Mouse (Mus musculus) kidney, postnatal 0 days (tissue): Measurements from ENCODE around the gene Rgp1. TPM values are rescaled to one million over a fixed set of nuclear protein-coding genes. Genes with fewer than 3 reads are reported as not detected.
A peak's percentile ranks its signal among the peaks of the same experiment; 100 is the strongest.

Experiments
- ATAC-seq: fragments of 200-750 bp; cut with Nextera tagmentation; replicated peaks from 2 replicates; pipeline ENCODE4 v1.8.0; 2017; ENCODE audit warnings: low read depth, moderate number of reproducible peaks, moderate TSS enrichment, moderate library complexity; ENCODE audit not compliant: low FRiP score
- DNase-seq: peaks from one replicate; pipeline ENCODE4 v3.0.0-alpha.2; 2016; ENCODE audit warnings: low spot score
- H3K27ac ChIP-seq: fragments of 300-500 bp; sonication (generic); 2 replicates; pipeline ENCODE4 v1.5.1; 2014; ENCODE audit warnings: mild to moderate bottlenecking
- H3K27me3 ChIP-seq: fragments of 300-500 bp; sonication (generic); 2 replicates; pipeline ENCODE4 v1.6.1; 2014; ENCODE audit warnings: low read length, mixed read lengths; ENCODE audit not compliant: insufficient read depth
- H3K36me3 ChIP-seq: fragments of 300-500 bp; sonication (generic); 2 replicates; pipeline ENCODE4 v1.6.1; 2014; ENCODE audit warnings: low read length, mixed read lengths; ENCODE audit not compliant: insufficient read depth
- H3K4me1 ChIP-seq: fragments of 300-500 bp; sonication (generic); replicated peaks from 2 replicates; pipeline ENCODE4 v1.6.1; 2014; ENCODE audit warnings: antibody characterized with exemption, low read length, mixed read lengths; ENCODE audit not compliant: insufficient read depth
- H3K4me2 ChIP-seq: fragments of 300-500 bp; sonication (generic); 2 replicates; pipeline ENCODE4 v1.6.1; 2014; ENCODE audit warnings: mild to moderate bottlenecking, low read length, moderate library complexity, mixed read lengths
- H3K4me3 ChIP-seq: fragments of 300-500 bp; sonication (generic); replicated peaks from 2 replicates; pipeline ENCODE4 v1.5.1; 2014; ENCODE audit warnings: low read depth, low read length
- H3K9ac ChIP-seq: fragments of 300-500 bp; sonication (generic); 2 replicates; pipeline ENCODE4 v1.6.1; 2014; ENCODE audit warnings: low read depth, low read length
- H3K9me3 ChIP-seq: fragments of 300-500 bp; sonication (generic); replicated peaks from 2 replicates; pipeline ENCODE4 v1.6.1; 2016; ENCODE audit warnings: low read length, inconsistent platforms, mixed read lengths
- CTCF ChIP-seq: IDR thresholded peaks from 2 replicates; pipeline ENCODE4 v1.5.1; 2016; ENCODE audit warnings: antibody characterized with exemption, low read depth, mild to moderate bottlenecking, moderate library complexity
- WGBS: fragments of 180-500 bp; shearing (Covaris S2); extraction: QIAGEN DNeasy Blood & Tissue Kit; methylation state at CpG from one replicate; pipeline ENCODE4 v1.1.7; 2014; 5-methylcytosine and 5-hydroxymethylcytosine counted together
- polyA plus RNA-seq: library from polyadenylated mRNA; unstranded; fragments of >200 nt; fragmentation: Nextera tagmentation; extraction: Ambion mirVana; gene quantifications from 2 replicates; pipeline ENCODE4 v1.2.1, GENCODE M21; 2015

Gene Rgp1
- polyA plus RNA-seq, 1 experiment from 2014 or later: 17.8 TPM

- Histone ChIP-seq H3K4me2 (no peak overlapping the region), H3K9ac (no peak overlapping the region), H3K27me3 (no peaks in the 10 kb centered on the region), H3K9me3 (0 out of 2 replicates have a peak, but pooled peaks cover under 1% of the 10 kb centered on the region), H3K4me1 (no peaks in the 10 kb centered on the region), H3K36me3 (no peaks in the 10 kb centered on the region), H3K4me3 (no peak overlapping the region), H3K27ac (no peak overlapping the region)
- DNase-seq (no peak), ATAC-seq (no peak)
- no peak for TF ChIP-seq CTCF
- 83% methylated on average over 4 of the region's 4 CpGs for WGBS
Measured at GRCm38 (mm10) chr4:43620146-43620778, 41.7 kb downstream of the Rgp1 start.

- Histone ChIP-seq H3K4me3 (no peak overlapping the region), H3K27me3 (no peaks in the 10 kb centered on the region), H3K9ac (no peak overlapping the region), H3K4me1 (peaks cover 13% of the 10 kb centered on the region; the same call in 1 of the 2 replicates), H3K27ac (no peak overlapping the region), H3K9me3 (peaks cover 4% of the 10 kb centered on the region), H3K4me2 (no peak overlapping the region), H3K36me3 (no peaks in the 10 kb centered on the region)
- 48% methylated on average over 20 of the region's 20 CpGs for WGBS
- no peak; the same call in 1 of the 2 replicates for ATAC-seq
- peak; percentile 38 for DNase-seq
- no peak for TF ChIP-seq CTCF
Measured at GRCm38 (mm10) chr4:43629106-43629817, 50.7 kb downstream of the Rgp1 start.

- ATAC-seq (peak; percentile 39; the same call in 1 of the 2 replicates), DNase-seq (peak; percentile 96)
- peak; percentile 94 for TF ChIP-seq CTCF
- Histone ChIP-seq H3K4me2 (no peak overlapping the region), H3K27me3 (no peaks in the 10 kb centered on the region), H3K9me3 (peaks cover 4% of the 10 kb centered on the region), H3K36me3 (no peaks in the 10 kb centered on the region), H3K9ac (no peak overlapping the region), H3K4me1 (peaks cover 13% of the 10 kb centered on the region; the same call in 1 of the 2 replicates), H3K4me3 (no peak overlapping the region), H3K27ac (no peak overlapping the region)
- WGBS: 5% methylated on average over 5 of the region's 5 CpGs
Measured at GRCm38 (mm10) chr4:43630030-43630581, 51.6 kb downstream of the Rgp1 start.

GRCm38 (mm10) chr4:43630671-43631045 lies 52.1 kb downstream of the Rgp1 start:
- peak; percentile 9 for DNase-seq
- no peak for TF ChIP-seq CTCF
- Histone ChIP-seq H3K4me1 (peaks cover 13% of the 10 kb centered on the region; the same call in 1 of the 2 replicates), H3K9ac (no peak overlapping the region), H3K27ac (peak overlapping the region; percentile 64; the same call in 1 of the 2 replicates), H3K27me3 (no peaks in the 10 kb centered on the region), H3K9me3 (peaks cover under 1% of the 10 kb centered on the region; the same call in 1 of the 2 replicates), H3K36me3 (no peaks in the 10 kb centered on the region), H3K4me3 (no peak overlapping the region), H3K4me2 (peak overlapping the region; percentile 91)
- ATAC-seq: no peak
- 28% methylated on average over 5 of the region's 5 CpGs for WGBS

GRCm38 (mm10) chr4:43631046-43631955 lies 52.8 kb downstream of the Rgp1 start, which contains the start of gene Npr2:
Gene Npr2, plus strand, starts transcription at chr4:43631935.
- no peaks in the 10 kb centered on the region for H3K9me3 ChIP-seq
- no peak for TF ChIP-seq CTCF
- H3K27me3 ChIP-seq: no peaks in the 10 kb centered on the region

More at GRCm38 (mm10) chr4:43631046-43631955, 52.8 kb downstream of the Rgp1 start, which contains the start of gene Npr2:
- ATAC-seq (peak; percentile 55), DNase-seq (peak; percentile 78)
- 2% methylated on average over 52 of the region's 70 CpGs for WGBS
- H3K4me3 ChIP-seq: peak within 1 kb of the TSS; percentile 61
- no peaks in the 10 kb centered on the region for H3K36me3 ChIP-seq
- peaks cover 13% of the 10 kb centered on the region; the same call in 1 of the 2 replicates for H3K4me1 ChIP-seq
- peak within 1 kb of the TSS; percentile 80 for H3K9ac ChIP-seq
- peak within 1 kb of the TSS; percentile 64; the same call in 1 of the 2 replicates for H3K27ac ChIP-seq
- H3K4me2 ChIP-seq: peak within 1 kb of the TSS; percentile 91
